Mouse (Mus musculus): ENCODE measurements around the gene Sik1. TPM values are rescaled to one million over a fixed set of nuclear protein-coding genes. Genes with fewer than 3 reads are reported as not detected.

Gene Sik1
- polyA plus RNA-seq, 1 experiment = 25.7 TPM

- TF ChIP-seq CTCF (IDR thresholded peaks at IDR 0.05; ENCODE audit: low read depth, low read length) = no peak
- TF ChIP-seq POLR2A (IDR thresholded peaks at IDR 0.05; ENCODE audit: borderline replicate concordance, low read depth, low read length) = no peak
- H3K27ac ChIP-seq (ENCODE audit: insufficient read depth, low read depth, low read length) = no peak overlapping the region
- H3K4me1 ChIP-seq (ENCODE audit: control insufficient read depth, insufficient read depth, low read length) = peaks cover 2% of the 10 kb centered on the region; the same call in 1 of the 2 replicates
- no peak overlapping the region for H3K4me3 ChIP-seq (ENCODE audit: insufficient read depth, low read length)
These were observed 21.2 kb upstream of the Sik1 start for GRCm38 (mm10) chr17:31876775-31877174.

- H3K27ac ChIP-seq (ENCODE audit: insufficient read depth, low read depth, low read length) = no peak overlapping the region
- peaks cover 4% of the 10 kb centered on the region; the same call in 1 of the 2 replicates for H3K4me1 ChIP-seq (ENCODE audit: control insufficient read depth, insufficient read depth, low read length)
- H3K4me3 ChIP-seq (ENCODE audit: insufficient read depth, low read length) = no peak overlapping the region
- no peak for TF ChIP-seq CTCF (IDR thresholded peaks at IDR 0.05; ENCODE audit: low read depth, low read length)
- TF ChIP-seq POLR2A (IDR thresholded peaks at IDR 0.05; ENCODE audit: borderline replicate concordance, low read depth, low read length) = no peak
These were observed 19.8 kb upstream of the Sik1 start for GRCm38 (mm10) chr17:31875326-31875930.

GRCm38 (mm10) chr17:31874691-31875090, 19.1 kb upstream of the Sik1 start:
- Histone ChIP-seq H3K27ac (ENCODE audit: insufficient read depth, low read depth, low read length) (no peak overlapping the region), H3K4me3 (ENCODE audit: insufficient read depth, low read length) (no peak overlapping the region), H3K4me1 (ENCODE audit: control insufficient read depth, insufficient read depth, low read length) (peaks cover 5% of the 10 kb centered on the region)
- TF ChIP-seq POLR2A (IDR thresholded peaks at IDR 0.05; ENCODE audit: borderline replicate concordance, low read depth, low read length) (no peak), CTCF (IDR thresholded peaks at IDR 0.05; ENCODE audit: low read depth, low read length) (no peak)

DNA sequence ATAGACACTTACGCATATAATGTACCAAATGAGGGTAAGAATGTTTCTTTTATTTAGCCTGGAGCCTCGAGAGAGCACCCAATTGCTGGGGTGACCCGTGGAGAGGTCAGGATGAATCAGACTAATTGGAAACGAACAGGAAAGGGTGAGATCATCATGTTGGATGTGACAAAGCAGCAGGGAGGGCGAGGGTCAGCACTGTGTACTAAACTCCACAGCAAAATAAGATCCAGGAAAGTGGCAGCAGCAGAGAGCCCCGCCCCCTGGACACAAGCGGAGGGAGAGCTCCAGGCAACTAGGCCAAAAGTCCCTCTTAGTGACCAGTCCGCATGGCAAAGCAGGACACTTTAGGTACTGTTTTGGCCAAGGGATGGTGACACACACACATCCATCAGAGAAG, 18.4 kb upstream of the Sik1 start:
- no peak overlapping the region for H3K27ac ChIP-seq (ENCODE audit: insufficient read depth, low read depth, low read length)
- TF ChIP-seq CTCF (IDR thresholded peaks at IDR 0.05; ENCODE audit: low read depth, low read length) = no peak
- no peak for TF ChIP-seq POLR2A (IDR thresholded peaks at IDR 0.05; ENCODE audit: borderline replicate concordance, low read depth, low read length)
- H3K4me1 ChIP-seq (ENCODE audit: control insufficient read depth, insufficient read depth, low read length) = peaks cover 5% of the 10 kb centered on the region
- H3K4me3 ChIP-seq (ENCODE audit: insufficient read depth, low read length) = no peak overlapping the region

DNA sequence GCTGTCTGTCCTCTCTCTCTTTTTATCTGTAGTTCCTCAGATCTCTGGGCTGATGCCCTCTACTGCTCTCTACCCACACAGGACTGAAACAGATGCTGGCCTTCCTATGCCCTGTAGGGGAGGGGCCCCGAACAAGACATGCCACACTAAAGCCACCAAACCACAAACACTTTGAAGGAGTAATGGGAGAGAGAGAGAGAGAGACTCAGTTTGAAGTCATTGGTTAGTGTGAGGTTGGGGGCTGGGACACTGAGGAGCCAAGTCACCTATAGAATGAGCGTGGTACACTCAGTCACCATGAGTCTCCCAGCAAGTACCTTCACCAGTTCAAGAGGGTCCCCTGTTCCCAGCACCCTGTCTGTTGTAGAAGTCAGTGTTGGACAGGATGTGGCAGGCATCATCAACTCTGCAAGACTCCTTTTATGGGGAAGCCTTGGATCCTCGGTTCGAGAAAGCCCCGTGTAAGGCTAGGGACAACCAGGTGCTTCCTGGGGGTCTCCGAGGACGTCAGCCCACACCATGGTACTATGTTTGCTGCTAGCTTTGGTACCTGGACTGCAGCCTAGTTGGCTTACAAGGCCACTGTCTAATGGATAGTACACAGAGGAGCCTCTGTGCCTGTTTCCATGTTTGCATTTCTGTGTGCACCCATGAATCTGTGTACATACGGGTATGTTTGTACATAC, 17.7 kb upstream of the Sik1 start:
- Histone ChIP-seq H3K4me3 (ENCODE audit: insufficient read depth, low read length) (no peak overlapping the region), H3K4me1 (ENCODE audit: control insufficient read depth, insufficient read depth, low read length) (peaks cover 5% of the 10 kb centered on the region), H3K27ac (ENCODE audit: insufficient read depth, low read depth, low read length) (no peak overlapping the region)
- no peak for TF ChIP-seq POLR2A (IDR thresholded peaks at IDR 0.05; ENCODE audit: borderline replicate concordance, low read depth, low read length)
- no peak for TF ChIP-seq CTCF (IDR thresholded peaks at IDR 0.05; ENCODE audit: low read depth, low read length)

GRCm38 (mm10) chr17:31872826-31873165, 17.2 kb upstream of the Sik1 start:
- TF ChIP-seq POLR2A (IDR thresholded peaks at IDR 0.05; ENCODE audit: borderline replicate concordance, low read depth, low read length) = no peak
- TF ChIP-seq CTCF (IDR thresholded peaks at IDR 0.05; ENCODE audit: low read depth, low read length) = no peak
- H3K4me1 ChIP-seq (ENCODE audit: control insufficient read depth, insufficient read depth, low read length) = peaks cover 5% of the 10 kb centered on the region
- no peak overlapping the region for H3K27ac ChIP-seq (ENCODE audit: insufficient read depth, low read depth, low read length)
- H3K4me3 ChIP-seq (ENCODE audit: insufficient read depth, low read length) = no peak overlapping the region

DNA sequence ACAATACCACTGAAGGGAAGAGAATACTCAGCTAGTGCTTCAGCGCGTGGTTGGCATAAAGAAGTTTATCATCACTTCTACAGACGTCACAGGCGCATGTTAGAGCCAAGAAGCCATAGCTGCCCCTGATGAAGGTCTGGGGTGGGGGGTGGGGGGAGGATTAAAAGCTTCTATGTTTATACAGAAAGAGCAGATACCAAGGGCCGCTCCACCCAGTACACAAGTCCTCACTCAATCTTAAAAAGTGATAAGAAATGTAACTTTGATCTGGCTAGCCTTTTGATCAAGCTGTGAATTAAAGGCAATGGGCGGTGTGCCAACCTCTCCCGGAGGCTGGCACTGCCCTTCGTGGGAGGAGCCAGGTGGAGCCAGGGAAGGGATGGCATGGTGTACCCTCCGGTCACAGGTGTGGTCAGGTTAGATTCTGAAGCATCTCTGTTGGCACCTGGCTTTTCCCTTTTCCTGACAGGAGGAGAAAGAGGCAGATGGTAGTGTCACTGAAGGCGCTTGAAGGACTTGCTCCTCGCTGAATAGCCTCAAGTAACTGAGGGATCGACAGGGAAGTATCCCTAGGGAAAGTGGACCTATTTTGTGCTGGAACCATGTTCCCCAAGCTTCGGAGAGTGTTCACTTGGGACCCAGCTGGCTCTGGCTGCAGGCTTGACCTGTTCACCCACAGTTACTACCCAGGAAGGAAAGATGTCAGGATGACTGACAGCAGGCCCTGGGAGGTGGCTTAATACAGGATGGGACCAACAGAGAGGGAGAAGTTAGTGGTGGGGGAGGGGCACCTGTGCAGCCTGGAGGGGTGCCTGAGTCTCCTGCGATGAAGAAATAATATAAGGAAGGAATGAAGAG, 16.6 kb upstream of the Sik1 start:
- Histone ChIP-seq H3K4me1 (ENCODE audit: control insufficient read depth, insufficient read depth, low read length) (peaks cover 5% of the 10 kb centered on the region), H3K27ac (ENCODE audit: insufficient read depth, low read depth, low read length) (no peak overlapping the region), H3K4me3 (ENCODE audit: insufficient read depth, low read length) (no peak overlapping the region)
- no peak for TF ChIP-seq POLR2A (IDR thresholded peaks at IDR 0.05; ENCODE audit: borderline replicate concordance, low read depth, low read length)
- TF ChIP-seq CTCF (IDR thresholded peaks at IDR 0.05; ENCODE audit: low read depth, low read length) = no peak

DNA sequence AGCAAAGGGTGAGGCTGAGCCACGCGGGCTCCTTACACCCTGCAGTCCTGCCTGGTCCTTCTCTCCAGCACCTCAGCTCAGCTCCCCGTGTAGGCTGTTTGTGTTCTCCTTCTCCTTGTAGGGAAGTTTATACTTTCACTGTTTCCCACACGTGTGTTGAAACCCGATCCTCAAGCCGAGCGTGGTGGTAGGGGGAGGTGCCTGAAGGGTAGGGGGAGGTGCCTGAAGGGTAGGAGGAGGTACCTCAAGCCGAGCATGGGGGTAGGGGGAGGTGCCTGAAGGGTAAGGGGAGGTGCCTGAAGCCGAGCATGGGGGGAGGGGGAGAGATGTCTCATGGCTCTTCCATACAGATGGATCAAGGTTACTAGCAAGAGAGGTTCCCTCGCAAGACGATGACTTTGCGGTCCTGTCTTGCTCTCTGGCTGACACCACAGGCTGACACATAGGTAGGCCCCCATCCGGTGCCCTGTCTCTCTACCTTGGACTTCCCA, 15.4 kb upstream of the Sik1 start:
- Histone ChIP-seq H3K4me1 (ENCODE audit: control insufficient read depth, insufficient read depth, low read length) (peaks cover 5% of the 10 kb centered on the region), H3K27ac (ENCODE audit: insufficient read depth, low read depth, low read length) (no peak overlapping the region), H3K4me3 (ENCODE audit: insufficient read depth, low read length) (no peak overlapping the region)
- TF ChIP-seq POLR2A (IDR thresholded peaks at IDR 0.05; ENCODE audit: borderline replicate concordance, low read depth, low read length) (no peak), CTCF (IDR thresholded peaks at IDR 0.05; ENCODE audit: low read depth, low read length) (no peak)

- no peak for TF ChIP-seq CTCF (IDR thresholded peaks at IDR 0.05; ENCODE audit: low read depth, low read length)
- no peak for TF ChIP-seq POLR2A (IDR thresholded peaks at IDR 0.05; ENCODE audit: borderline replicate concordance, low read depth, low read length)
- Histone ChIP-seq H3K4me1 (ENCODE audit: control insufficient read depth, insufficient read depth, low read length) (peaks cover 5% of the 10 kb centered on the region), H3K27ac (ENCODE audit: insufficient read depth, low read depth, low read length) (no peak overlapping the region), H3K4me3 (ENCODE audit: insufficient read depth, low read length) (no peak overlapping the region)
These were observed 14.8 kb upstream of the Sik1 start for GRCm38 (mm10) chr17:31870446-31870845.
